Mouse (Mus musculus): ENCODE data around the gene Cyp2j5. TPM values are rescaled to one million over a fixed set of nuclear protein-coding genes. Genes with fewer than 3 reads are reported as not detected.
"Not testable (repeated sequence)": the region's sequence is repeated elsewhere in the genome, so short reads cannot be mapped to it uniquely, and the experiment has no call there.

Cyp2j5 gene
- total RNA-seq (2014; fragmentation: Nextera tagmentation) (not detected in 2 replicates), total RNA-seq (2017) (not detected in 2 replicates)

DNA sequence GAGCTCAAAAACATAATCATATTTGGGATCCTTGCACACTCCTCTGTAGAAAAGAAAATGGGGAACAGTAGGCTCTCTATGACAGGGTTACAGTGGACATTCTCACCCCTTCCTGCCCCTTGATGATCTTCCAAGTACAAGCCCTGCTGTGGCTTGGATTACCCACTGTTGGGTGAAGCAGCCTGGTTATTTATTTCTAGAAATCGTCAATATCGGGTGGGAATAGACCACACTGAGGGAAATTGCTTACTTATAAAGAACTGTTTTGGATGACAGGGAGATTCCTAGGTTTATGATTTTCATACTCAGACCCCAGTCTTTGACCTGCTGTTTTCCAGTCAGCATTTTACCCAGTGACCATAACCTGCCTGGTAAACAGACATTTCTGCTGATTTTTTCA, at the start of gene Cyp2j5:
Gene Cyp2j5, minus strand, starts transcription at position 164 of the 400 bp plus-strand sequence.
- ATAC-seq (replicated peaks; ENCODE audit: low FRiP score, low TSS enrichment, poor library complexity, severe bottlenecking): no peak

DNA sequence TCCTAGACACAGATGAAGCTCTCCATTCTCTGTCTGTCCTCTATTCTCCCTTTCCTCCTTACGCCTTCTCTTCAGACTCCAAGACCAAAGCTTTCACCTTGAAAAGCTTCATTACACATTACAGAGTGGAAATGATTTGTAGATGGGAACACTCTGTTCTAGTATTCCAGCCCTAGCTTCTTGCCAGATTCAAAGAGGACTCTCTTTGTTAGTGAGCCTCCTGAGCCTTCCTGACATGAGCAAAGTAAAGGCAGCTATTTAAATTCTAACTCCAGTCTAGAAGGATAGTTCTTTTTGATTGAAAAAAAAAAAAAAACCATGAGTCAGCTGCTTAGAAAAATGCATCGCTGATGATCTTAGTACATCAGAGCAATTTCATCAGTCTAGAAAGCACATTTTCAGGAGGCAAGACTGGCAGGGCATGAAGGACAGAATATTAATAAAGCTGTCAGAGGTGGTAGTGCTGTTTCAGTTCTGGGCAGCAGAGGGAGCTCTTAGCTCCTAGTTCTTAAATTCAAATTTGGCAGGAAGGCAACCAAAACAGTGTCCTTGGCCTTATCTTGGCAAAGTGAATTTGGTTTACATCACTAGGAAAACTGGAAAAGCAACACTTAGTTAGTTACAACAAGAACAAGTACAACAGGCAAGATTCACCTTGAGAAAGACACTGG, 41.5 kb upstream of the Cyp2j5 start:
- ATAC-seq (replicated peaks; ENCODE audit: low FRiP score, low TSS enrichment, poor library complexity, severe bottlenecking): peak; percentile 78; the same call in 1 of the 2 replicates

DNA sequence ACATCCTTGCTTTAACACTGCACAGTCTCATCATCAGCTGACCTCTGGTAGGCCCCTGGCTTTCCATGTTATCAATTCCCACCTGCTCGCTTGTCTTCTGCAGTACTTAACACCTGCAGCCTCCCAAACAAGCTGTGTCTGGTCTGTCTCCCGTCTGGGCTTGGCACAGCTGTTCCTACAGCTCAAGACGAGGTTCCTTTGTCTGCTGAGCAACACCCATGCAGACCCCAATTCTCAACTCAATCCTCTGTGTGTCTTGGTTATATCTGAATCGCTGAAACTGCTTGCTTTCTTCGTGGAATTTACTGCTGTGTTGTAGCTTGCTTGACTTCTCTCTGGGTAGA, 34.2 kb upstream of the Cyp2j5 start:
- ATAC-seq (replicated peaks; ENCODE audit: low FRiP score, low TSS enrichment, poor library complexity, severe bottlenecking): no peak

DNA sequence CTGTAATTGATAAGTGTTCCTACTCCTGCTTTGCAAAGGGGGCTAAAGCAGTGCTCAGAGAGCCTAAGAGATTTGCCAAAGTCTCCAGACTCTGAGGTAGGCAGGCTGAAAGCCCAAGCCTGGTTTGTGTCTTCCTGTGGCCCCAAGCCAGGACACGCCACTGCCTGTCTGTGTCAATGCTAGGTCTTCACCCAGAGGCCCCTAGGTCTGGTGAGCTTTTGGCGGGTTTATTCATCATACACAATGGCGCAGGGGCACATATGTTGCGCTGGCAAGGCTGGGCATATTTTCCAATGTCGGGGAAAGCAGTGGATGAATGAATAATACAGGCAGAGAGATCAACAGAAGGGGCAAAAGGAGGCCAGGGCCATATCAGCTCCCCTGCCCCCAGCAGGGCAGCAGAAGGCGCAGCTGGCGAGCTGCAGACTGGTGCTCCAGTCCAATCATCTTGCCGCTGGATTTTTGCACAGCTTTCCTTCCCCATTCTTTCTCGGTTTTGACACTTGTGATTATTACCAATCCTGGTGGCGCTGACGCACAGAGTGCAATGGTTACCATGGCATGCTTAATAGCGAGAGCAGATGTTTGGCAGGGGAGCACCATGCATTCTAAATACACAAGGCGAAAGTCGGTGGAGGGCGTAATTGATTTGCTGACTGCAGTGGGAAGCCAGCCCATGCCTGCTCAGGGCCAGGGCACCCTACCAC, 33.7 kb upstream of the Cyp2j5 start:
- no peak for ATAC-seq (replicated peaks; ENCODE audit: low FRiP score, low TSS enrichment, poor library complexity, severe bottlenecking)

DNA sequence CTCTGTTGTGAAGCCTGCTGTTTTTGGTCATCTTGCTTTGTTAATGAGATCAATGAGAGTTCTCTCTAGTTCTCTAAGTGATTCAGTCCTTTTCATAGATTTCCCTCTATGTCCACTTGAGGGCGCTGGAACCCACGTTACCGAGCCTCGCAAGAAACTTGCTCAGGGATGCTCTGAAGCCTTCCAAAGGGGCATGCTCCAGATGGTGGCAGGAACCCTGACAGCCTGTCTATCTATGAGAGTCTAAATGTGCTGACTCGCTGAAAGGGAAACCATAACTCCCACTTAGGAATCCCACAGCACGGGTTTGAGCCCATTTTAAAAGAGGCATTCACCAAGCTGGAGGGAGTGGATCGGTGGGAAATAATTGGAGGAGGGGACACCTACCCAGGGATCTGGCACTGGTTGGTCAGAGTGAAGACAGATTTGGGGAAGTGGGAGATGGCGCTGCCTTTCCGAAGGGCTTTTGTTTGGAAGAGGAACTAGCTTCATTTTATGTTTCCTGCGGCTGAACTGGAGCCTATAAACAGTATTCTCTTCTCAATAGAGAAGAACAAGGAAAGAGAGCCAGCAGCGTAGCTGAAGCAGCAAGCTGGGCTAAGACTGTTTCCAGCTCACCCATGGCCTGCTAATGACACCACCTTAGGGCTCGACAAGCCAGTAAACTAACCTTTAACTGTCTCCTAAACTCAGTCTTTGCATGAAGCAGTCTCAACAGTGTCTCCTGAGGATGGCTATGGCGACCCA, 32.8 kb upstream of the Cyp2j5 start:
- ATAC-seq (replicated peaks; ENCODE audit: low FRiP score, low TSS enrichment, poor library complexity, severe bottlenecking): peak; percentile 67

DNA sequence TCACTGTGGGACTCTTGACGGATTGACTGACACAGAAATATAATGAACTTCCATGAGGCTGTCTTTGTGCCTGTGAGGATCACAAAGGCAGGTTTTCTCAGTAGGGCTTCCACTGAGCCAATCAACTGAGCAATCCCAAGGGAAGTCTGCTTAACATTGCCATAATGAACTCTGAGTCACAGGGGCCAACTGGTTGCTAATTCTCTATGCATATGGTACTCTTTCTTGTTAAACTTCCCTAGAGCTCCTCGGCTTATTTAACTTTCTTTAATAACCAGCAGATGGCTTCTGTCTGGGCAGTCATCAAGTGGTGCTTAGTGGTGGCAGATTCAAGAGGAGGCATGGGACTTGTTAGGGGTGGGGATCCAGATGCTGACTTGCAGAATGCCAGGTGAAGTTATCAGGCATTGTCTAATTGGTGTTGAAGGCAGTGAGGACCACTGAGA, 23.4 kb upstream of the Cyp2j5 start:
- no peak for ATAC-seq (replicated peaks; ENCODE audit: low FRiP score, low TSS enrichment, poor library complexity, severe bottlenecking)

DNA sequence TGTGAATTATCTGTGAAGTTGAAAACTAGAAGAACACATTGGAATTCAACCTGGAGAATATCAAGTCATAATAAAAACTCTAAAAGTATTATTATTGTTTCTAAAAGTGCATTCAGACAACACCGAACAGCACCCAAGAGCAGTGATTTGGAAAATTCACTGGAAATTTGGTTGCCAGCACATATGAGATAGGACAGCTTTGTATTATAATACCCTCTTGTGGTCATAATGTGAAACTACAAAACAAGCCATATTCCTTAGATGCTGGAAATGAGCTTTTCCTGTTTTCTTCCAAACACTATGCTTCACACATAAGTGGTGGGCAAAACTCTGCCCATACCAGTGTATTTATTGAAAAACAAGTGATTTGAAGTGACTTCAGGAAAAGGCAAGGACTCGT, 19.5 kb upstream of the Cyp2j5 start:
- ATAC-seq (replicated peaks; ENCODE audit: low FRiP score, low TSS enrichment, poor library complexity, severe bottlenecking): no peak

DNA sequence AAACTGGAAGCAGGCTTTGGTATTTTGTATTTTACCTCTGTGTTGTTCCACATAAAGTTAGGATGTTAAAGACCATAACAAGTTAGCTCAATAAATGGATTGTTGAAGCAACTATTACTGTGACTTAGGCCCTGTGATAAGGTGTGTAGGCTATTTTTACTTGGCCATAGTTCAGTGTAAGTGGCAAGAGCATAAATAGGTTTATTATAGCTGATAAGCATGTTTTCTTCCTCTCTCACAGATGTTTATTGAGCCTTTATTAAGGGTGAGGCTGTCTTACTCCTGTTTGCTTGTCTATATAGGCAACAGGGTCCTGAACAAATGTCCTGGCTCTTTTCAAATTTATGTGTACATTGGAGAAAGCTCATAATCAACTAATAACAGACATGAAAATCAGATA, 17.0 kb upstream of the Cyp2j5 start:
- ATAC-seq (replicated peaks; ENCODE audit: low FRiP score, low TSS enrichment, poor library complexity, severe bottlenecking): no peak

DNA sequence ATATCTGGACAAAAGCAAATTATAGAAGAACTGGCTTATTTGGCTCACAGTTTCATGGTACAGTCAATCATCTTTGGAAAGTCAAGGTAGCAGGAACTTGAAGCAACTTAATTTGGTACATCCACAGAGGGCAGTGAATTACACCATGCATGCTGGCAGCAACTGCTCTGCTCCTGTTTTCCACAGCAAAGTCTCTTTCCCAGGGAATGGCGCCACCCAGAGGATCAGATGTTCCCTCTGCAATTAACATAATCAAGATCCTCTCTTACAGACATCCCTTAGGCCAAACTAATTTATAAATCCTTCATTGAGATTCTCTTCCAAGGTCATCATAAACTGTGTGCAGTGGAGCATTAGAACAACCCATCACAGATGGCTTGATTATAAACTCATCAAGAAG, 16.3 kb upstream of the Cyp2j5 start:
- ATAC-seq (replicated peaks; ENCODE audit: low FRiP score, low TSS enrichment, poor library complexity, severe bottlenecking): no peak

DNA sequence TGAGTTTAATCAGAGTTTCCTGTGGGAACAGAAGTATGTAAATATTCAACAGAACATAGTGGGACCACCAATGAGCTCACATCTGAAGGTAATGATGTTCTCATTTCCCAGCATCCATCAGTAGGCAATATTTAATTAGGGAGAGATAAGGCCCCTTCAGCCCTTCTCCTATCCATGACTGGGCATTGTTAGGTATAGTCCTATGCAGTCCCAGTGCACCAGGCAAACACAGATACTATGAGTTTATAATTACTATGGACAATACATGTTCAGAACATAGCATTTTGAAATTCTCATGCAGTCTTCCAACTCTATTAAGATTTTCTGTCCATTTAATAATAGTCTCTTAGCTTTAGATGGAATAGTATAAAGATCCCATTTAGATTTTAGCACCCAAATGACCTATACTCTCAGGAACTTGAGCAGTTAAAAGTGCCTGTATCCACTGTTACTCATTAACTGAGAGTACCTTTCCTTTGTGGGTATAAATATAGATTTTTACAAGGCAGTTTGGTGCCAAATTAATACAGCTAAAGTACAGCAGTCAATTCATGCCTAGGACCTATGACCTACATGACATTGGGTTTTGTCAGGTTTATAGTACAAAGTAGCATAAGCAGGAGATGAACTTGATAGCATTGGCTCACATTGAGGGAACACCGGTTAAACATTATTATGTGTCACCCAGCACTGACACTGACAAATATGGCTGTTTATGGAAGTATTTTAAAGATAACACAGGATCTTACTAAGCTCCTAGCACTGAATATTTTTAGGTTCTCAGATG, 907 bp upstream of the Cyp2j5 start:
- no peak for ATAC-seq (replicated peaks; ENCODE audit: low FRiP score, low TSS enrichment, poor library complexity, severe bottlenecking)

DNA sequence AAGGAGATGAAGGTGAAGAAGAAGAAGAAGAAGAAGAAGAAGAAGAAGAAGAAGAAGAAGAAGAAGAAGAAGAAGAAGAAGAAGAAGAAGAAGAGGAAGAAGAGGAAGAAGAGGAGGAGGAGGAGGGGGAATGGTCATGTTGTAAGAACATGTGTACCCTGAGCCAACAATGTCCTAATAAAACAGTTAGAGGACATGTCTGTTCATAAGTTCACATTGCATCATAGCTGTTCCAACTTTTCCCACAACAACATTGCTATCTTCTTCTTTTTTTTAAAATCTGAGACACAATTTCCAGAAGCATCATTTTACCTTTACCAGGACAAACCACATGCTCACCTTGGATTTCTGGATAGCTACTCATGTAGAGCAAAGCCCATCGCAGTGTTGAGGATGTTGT, 28.5 kb downstream of the Cyp2j5 start:
- no peak for ATAC-seq (replicated peaks; ENCODE audit: low FRiP score, low TSS enrichment, poor library complexity, severe bottlenecking)

DNA sequence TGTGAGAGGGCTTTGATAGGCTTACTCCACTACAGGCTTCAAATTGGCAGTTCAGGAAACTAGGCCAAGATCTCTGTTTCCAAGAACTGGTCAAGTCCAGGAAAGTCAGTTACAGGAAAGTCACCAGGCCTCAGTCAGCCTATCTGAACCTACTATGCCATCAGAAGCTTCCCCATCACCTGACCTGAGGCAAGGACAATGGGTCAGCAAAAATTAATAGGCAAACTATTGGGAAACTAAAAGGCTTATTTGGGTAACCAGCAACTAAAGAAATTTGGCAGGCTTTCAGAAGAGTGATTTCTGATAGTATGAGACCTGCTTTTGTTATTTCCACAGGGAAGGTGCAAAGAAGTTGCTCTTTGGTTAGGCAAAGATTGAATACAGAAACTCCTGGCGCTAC, 41.5 kb downstream of the Cyp2j5 start:
- ATAC-seq (replicated peaks; ENCODE audit: low FRiP score, low TSS enrichment, poor library complexity, severe bottlenecking): no peak

DNA sequence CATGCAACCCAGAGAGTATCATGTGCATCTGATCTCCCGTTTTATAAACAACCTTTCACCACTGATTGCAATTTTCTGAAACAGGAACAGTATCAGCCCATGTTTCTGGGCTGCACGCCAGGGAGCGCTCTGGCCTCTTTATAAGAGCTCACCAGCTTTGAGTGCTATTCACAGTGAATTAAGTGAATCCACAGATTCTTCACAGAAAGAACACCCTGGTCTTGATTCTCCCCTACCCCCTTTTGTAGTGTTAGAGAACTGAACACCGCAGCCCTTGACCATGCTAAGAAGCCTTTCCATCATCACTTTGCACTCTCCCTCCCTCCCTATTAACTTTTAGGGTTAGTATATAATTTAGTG, 72.2 kb downstream of the Cyp2j5 start:
- peak; percentile 55 for ATAC-seq (replicated peaks; ENCODE audit: low FRiP score, low TSS enrichment, poor library complexity, severe bottlenecking)

DNA sequence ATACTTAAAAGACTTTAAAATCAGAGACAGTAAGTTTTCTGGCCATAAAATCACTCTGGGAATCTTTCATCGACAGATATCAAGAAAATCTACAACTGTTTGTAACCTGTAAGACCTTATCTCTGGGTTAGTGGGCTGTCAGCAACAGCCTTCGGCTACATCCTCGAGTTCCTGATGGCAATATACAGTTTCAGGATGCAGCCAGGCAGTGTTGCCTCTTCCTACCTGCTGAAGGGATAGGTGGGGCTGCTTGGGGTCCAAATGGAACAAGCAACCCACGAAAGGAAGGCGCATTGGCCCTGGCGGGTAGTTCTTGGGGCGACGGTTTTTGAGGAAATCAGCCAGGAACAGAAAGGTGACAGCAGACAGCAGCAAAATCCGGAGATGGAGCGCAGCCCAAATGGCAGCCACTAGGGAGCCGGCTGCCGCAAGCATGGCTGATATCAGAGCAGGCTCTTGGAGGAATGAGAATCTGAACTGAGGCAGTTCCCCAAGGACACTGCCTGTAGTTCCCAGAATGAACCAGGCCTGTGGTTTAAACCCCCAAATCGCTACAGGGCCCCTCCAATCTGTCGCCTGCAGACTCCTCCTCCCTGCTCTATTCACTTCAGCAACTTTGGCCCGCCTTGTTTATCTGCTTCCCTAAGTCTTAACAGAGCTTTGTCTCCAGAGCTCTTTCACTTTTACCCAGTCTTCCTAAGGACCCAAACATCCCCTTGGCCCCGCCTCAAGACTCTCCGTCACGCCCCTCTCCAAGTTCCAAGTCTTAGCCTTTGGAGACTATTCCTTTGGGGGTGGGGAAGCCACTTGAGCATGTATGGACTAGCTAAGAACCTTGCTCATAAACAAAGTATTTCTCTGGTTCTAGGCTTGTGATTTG, 72.8 kb downstream of the Cyp2j5 start, which contains the start of gene Cyp2j9:
Gene Cyp2j9, minus strand, starts transcription at position 668 of the 880 bp plus-strand sequence.
- ATAC-seq (replicated peaks; ENCODE audit: low FRiP score, low TSS enrichment, poor library complexity, severe bottlenecking): peak; percentile 59

DNA sequence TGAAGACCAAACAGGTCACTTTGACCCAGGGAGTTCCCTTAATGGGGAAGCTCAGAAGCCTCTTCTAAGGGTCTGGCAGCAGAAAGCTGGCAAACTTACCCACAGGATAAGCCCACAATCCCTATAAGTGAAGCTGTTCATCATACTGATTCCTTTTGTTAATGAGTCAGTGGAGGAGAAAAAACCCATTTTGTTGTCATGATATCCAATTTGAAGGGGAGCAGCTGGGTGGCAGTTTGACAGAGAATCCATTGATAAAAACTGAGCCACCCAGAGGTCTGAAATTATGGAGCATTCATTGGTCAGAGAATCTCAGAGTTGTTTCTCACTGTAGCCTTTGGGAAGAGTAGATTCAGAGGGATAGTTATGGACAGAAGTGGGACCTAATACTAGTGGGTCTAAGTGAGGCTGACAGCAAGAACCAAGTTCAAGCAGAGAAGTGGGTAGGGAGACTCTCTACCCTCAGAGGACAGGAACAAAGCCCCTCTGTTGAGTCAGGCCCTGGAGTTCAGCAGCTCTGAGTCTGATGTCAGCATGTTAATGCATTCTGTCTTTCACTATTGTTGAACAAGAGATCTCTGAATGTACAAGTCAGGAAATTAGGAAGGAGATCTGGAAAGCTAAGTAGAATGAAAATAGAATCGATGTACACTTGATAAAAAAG, 82.4 kb downstream of the Cyp2j5 start:
- no peak for ATAC-seq (replicated peaks; ENCODE audit: low FRiP score, low TSS enrichment, poor library complexity, severe bottlenecking)

DNA sequence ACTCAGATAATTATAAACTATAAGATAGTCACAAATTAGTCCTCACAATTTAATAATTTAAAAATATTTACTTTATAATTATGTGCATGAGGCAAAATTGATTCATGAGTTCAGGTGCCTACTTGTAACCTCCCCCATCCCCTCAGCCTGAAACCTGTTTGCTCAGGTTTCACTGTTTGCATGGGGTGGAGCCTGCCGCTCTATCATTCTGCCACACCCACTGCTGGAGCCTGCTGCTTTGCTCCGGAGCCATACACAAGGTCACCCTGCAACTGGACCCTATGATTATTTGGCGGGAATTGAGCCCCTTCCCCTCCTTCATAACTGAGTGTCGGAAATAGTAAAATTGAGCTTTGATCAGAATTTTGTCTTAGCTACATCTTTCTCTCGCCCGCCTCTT, 83.6 kb downstream of the Cyp2j5 start:
- ATAC-seq (replicated peaks; ENCODE audit: low FRiP score, low TSS enrichment, poor library complexity, severe bottlenecking): not testable (repeated sequence)

All from megakaryocyte-erythroid progenitor cell, adult 5-6 weeks (primary cell).